Mouse (Mus musculus) common myeloid progenitor, adult 5-6 weeks (primary cell): Measurements from ENCODE around the gene Stau1. TPM values are rescaled to one million over a fixed set of nuclear protein-coding genes. Genes with fewer than 3 reads are reported as not detected.

Source experiments
- ATAC-seq: replicated peaks from 2 replicates; pipeline ENCODE4 v1.8.0; 2016; ENCODE audit warnings: low read depth, mild to moderate bottlenecking, moderate TSS enrichment, inconsistent platforms; ENCODE audit not compliant: poor library complexity, severe bottlenecking
- total RNA-seq: library from RNA; stranded (forward); fragments of 200-1000, 187-1606 nt; gene quantifications from 2 replicates; pipeline ENCODE4 v1.2.3, GENCODE M21; 2017

The Stau1 gene
- total RNA-seq, 1 experiment from 2014 or later = 56.3 TPM

DNA sequence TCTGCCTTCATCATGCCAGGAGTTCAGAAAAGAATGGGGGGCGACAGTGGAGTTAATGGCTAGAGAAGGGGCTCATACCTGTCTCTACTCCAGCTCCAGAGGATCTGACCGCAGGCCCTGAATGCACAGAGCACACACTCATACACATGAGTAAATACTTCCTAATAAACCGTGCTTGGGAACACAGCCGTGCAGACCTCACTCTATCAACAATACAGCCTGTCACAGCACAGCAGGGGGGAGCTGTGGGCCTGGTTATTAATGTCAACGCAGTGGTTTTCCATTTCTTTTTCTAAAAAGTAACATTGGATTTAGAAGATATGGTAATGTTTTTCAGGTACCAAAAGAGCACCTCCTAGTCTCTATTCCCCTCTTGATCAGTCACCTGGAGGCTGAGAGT lies 61.7 kb downstream of the Stau1 start:
- ATAC-seq = no peak

DNA sequence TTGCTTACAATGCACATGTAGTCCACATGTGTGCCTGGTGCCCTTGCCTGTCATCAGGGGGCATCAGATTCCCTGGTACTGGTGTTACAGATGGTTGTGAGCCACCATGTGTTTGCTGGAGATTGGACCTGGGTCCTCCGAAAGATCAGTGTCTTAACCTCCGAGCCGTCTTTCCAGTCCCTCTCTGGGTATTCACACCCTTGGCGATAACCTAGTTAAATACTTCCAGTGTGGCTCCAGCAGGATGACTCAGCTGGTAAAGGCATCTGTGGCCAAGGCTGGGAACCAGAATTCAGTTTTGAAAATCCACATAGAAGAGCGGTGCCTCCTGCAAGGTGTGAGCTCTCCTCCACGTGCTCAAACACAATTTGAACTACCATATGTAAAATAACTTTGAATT lies 62.2 kb downstream of the Stau1 start:
- ATAC-seq = no peak

DNA sequence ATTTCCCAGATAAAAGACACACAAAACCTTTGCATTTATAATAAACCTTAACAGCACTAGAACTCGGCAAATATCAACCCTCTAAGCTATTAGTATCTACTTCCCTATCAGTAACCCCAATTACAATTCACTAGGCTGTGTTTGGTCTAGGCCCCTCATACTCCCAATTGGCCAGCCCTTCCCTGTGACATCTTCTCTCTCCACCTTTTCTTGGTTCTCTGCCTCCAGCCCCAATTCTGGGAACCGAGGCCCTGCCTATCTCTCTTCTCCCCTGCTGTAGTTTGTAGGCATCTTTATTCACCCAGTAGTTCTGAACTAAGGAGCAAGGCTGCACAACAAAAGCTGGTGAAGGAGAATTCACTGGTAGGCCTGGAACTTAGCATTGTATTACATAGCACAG lies 72.1 kb downstream of the Stau1 start:
- no peak for ATAC-seq

DNA sequence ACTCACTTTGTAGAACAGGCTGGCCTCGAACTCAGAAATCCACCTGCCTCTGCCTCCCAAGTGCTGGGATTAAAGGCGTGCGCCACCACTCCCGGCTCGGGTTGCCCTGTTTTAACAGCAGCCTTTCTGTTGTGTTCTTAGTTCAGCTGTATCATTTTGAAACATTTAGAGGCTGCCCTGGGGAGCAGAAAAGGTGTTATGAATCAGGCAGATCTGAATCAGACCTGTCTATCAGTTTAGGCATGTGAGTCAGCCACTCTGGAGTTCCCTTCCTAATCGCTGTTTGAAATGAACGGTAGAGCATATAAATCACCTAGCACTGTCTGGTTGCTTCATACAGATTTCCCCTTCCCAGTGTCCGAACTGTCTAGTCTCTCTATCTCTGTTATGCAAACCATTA lies 85.6 kb downstream of the Stau1 start:
- ATAC-seq = no peak

DNA sequence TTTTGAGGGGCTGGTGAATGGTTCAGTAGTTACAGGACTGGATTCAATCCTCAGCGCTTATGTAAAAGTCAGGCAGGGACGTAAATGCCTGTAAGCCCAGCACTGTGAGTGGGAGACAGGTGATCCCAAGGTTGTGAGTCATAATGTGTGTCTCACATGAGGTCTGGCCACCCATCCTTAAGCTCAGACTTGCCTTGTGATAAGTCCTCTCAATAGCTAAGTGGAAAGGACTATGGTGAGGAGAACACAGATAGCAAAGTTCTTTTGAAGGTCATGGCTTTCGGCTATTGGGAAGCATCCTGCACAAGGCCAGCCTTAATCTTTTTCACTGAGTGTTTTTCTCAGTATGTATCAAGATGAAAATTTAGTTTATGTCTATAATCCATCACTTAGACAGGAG lies 86.4 kb downstream of the Stau1 start:
- no peak for ATAC-seq

DNA sequence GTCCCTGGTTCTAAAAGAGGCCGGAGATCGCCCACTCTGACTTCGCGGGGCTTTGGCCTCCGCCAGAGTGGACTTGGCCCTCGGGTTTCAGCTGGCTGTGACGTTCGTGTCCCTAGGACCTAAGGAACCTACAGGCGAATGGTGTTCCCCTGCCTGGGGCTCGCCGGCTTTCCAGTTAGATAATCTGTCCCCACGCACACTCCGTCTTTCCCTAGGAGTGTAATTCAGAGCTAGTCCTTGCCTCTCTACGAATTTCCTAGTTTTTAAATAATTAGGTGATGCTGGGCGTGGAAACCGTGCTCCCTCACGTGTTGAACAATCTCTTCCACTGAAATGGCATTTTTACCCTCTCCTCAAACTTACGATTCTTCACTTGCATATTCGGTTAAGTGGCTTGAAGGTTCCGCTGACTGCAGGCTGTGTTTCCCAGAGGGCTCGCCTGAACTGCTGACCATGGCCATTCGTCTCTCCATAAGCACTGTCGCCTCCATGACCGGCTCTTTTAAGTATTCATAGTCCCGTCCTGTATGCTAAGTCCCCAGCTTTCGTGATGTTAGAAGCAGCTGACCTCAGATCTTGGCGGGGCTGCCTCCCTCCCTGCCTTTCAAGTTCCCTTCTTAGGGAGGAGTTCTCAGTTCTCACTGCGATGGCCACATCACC lies 89.4 kb downstream of the Stau1 start:
- no peak; the same call in 1 of the 2 replicates for ATAC-seq

DNA sequence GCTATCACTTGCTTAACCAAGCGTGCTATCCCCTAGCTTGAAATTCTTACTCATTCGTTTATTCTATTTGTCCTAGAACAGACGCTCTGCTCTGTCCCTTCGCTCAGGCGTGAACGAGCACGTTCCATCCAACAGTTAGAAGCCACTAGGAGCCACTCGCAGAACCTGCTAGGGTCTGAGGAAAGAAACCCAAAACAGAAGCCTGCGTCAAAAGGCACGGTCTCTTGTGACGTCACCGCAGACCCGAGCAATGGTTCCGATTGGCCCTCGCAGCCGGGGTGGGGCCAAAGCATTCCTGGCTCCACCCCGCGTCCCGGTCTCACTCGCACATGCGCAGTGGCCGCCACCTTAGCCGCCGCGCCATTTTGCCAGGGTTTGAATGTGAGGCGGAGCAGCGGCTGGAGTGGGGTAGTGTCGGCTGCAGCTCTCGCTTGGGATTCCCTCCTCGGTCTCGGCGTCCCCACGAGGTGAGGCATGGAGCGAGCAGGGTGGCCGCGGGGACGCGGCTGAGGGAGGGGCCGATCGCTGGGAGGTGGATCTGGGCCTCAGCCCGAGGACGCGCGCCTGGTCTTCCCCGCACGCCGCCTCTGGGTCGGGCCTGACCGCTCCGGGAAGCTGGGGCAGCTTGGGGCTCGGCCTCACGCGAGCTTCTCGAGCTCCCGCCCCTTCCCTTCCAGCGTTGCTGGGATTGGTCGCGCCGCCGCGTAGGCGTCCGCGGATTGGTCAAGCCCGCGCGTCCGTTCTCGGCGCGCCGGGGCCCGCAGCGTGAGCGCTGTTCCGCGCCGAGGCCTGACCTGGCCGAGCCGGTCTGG lies 90.2 kb downstream of the Stau1 start, which contains the start of gene Cse1l:
Gene Cse1l, plus strand, starts transcription at position 330 of the 812 bp plus-strand sequence.
- ATAC-seq = peak; percentile 94

DNA sequence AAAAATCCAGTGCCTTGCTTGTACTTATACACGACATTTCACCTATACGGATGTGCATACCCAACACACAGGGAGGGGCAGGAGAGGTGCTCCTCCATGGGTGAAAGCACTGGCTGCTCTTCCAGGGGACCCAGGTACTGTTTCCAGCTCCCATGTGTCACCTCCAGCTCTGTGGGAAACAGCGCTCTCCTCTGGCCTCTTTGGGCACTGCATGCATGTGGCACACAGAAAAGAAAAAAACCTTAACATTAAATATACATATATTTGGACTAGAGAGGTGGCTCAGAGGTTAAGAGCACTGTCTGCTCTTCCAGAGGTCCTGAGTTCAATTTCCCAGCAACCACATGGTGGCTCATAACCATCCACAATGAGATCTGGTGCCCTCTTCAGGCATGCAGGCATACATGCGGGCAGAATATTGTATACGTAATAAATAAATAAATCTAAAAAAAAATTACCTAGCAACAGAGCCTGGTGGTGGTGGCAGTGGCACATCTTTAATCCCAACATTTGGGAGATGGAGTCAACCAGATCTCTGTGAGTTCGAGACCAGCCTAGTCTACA lies 92.3 kb downstream of the Stau1 start:
- ATAC-seq = no peak

DNA sequence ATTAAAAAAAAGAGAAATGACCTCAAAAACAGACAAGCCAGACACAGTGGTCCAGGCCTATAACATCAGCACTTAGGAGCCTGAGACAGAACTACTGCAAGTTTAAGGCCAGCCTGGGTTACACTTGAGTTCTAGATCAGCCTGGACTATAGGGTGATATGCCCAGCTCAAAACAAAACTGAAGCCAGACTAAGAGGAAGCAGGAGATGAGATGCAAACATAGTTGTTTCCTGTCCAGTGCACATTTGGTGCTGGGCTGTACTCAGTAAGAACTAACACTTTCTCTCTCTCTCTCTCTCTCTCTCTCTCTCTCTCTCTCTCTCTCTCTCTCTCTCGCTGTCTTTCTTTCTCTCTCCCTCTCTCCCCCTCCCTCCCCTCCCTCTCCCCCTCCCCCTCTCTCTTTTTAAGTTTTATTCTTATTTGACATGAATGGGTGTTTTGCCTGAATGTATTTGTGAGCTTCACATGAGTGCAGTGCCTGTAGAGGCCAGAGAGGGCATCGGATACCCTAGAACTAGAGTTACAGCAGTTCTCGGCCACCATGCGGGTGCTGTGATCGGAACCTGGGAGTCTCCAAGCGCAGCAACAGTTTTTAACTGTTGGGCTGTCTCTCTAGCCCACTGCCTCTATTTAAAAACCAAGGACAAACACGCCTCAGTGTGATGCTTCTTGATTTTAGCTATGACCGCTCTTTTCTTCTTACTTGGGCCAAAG lies 95.2 kb downstream of the Stau1 start:
- no peak for ATAC-seq

DNA sequence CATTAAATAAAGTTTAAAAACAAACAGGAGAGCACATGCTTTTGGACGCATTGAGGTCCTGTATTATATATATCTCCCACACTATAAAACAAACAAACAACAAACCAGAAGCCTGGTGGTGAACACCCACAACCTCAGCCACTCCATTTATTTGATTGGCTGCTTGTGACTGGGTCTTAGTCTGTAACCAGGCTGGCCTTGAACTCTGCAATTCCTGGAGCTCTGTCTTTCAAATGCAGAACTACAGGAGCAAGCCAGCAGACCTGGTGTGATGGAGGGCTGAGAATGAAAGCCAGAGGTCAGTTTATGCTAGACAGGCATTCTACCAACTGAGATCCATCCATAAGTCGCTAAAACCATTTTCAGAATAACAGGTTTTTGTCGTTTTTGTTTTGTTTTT lies 96.4 kb downstream of the Stau1 start:
- ATAC-seq = no peak

DNA sequence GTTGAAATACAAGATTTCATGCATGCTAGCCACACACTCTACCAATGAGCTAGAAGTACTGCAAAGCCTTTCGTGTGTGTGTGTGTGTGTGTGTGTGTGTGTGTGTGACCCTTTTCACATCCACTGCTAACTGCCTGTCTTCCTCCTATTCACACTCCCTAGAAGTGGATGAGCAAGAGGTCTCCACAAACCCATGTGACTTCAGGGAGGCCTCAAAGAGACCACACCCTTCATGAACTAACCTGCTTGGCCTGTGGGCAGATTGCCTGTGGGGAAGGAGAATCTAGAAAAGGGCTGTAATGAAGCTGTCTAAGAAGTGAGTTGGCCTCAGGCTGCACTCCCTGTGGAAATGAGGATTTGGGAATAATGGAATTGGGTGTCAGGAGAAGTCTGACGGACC lies 96.9 kb downstream of the Stau1 start:
- ATAC-seq = no peak

Other genes with a start within 250 kb of the Stau1 start
- gene Trp53rkb, start 203.8 kb downstream of the Stau1 start, total RNA-seq = 0.50 and 1.6 TPM in 2 replicates
- 21.3 and 31.1 TPM in 2 replicates for gene Arfgef2, start 190.7 kb downstream of the Stau1 start, total RNA-seq
- 141 and 172 TPM in 2 replicates for gene Cse1l, start 90.3 kb downstream of the Stau1 start, total RNA-seq
- 117 and 123 TPM in 2 replicates for gene Ddx27, start 18.9 kb upstream of the Stau1 start, total RNA-seq
- gene Znfx1, start 66.7 kb upstream of the Stau1 start, total RNA-seq = 15.9 and 18.0 TPM in 2 replicates
- 0.23 and 3.3 TPM in 2 replicates for gene Kcnb1, start 193.9 kb upstream of the Stau1 start, total RNA-seq
- gene Ptgis, start 244.3 kb upstream of the Stau1 start, total RNA-seq = not detected in 2 replicates